Mouse (Mus musculus): ENCODE data around the gene Baiap2l1. TPM values are rescaled to one million over a fixed set of nuclear protein-coding genes. Genes with fewer than 3 reads are reported as not detected.
A peak's percentile ranks its signal among the peaks of the same experiment; 100 is the strongest.

The Baiap2l1 gene
- polyA plus RNA-seq, 1 experiment, result not detected

- Histone ChIP-seq H3K27ac (ENCODE audit: insufficient read depth, low read depth, low read length) (peak overlapping the region; percentile 95), H3K4me1 (ENCODE audit: control insufficient read depth, insufficient read depth, low read length) (peaks cover 15% of the 10 kb centered on the region), H3K4me3 (ENCODE audit: insufficient read depth, low read depth, low read length) (peak overlapping the region; percentile 98)
- 23% methylated on average over 18 of the region's 18 CpGs for WGBS
- TF ChIP-seq CTCF (IDR thresholded peaks at IDR 0.05; ENCODE audit: insufficient read depth, low read depth, low read length), result no peak
- no peak for TF ChIP-seq POLR2A (IDR thresholded peaks at IDR 0.05; ENCODE audit: insufficient read depth, low read depth, low read length)
These were observed 133.8 kb downstream of the Baiap2l1 start for GRCm38 (mm10) chr5:144223899-144224816.

GRCm38 (mm10) chr5:144223503-144223862 lies 134.4 kb downstream of the Baiap2l1 start, which contains the start of gene Tecpr1:
TSS of gene Tecpr1 (minus strand) at chr5:144223615.
- H3K27ac ChIP-seq (ENCODE audit: insufficient read depth, low read depth, low read length), result peak within 1 kb of the TSS; percentile 95
- WGBS, result under 1% methylated on average over 37 of the region's 37 CpGs
- peak; percentile 97 for TF ChIP-seq POLR2A (IDR thresholded peaks at IDR 0.05; ENCODE audit: insufficient read depth, low read depth, low read length)
- no peak for TF ChIP-seq CTCF (IDR thresholded peaks at IDR 0.05; ENCODE audit: insufficient read depth, low read depth, low read length)
- peaks cover 20% of the 10 kb centered on the region for H3K4me1 ChIP-seq (ENCODE audit: control insufficient read depth, insufficient read depth, low read length)
- peak within 1 kb of the TSS; percentile 98 for H3K4me3 ChIP-seq (ENCODE audit: insufficient read depth, low read depth, low read length)

DNA sequence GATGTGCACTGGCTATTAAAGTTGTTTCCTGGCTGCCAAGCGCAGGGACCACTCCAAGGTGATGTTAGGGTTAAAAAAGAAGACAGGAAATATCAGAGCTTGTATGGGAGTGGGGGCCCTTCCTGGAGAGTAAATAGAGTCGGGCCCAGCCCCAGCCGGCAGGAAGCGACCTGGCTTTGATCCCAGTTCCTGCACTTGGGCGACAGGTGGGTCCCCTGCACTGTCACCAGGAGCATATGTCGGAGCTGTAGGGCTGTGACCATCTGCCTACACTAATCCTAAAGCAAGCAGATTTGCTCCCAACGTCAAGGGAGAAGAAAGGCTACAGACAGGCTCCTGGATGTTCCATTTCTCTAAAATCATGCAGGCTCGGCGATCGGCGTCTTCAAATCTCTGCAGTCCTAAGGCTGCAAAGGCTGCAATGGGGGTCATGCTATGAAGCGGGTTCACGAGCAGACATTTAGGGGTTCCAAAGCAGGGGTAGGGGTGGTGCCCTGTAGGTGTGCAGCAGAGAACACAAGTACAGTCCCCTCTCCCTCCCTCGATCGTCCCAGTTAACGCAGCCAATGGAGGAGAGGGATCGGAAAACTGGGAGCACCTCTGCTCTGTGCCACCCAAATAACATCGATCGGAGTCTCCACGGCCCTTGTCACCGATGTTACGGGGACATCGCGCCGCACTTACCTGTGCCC lies 135.0 kb downstream of the Baiap2l1 start:
- Histone ChIP-seq H3K27ac (ENCODE audit: insufficient read depth, low read depth, low read length) (peak overlapping the region; percentile 10; the same call in 1 of the 2 replicates), H3K4me3 (ENCODE audit: insufficient read depth, low read depth, low read length) (peak overlapping the region; percentile 98), H3K4me1 (ENCODE audit: control insufficient read depth, insufficient read depth, low read length) (peaks cover 21% of the 10 kb centered on the region)
- TF ChIP-seq POLR2A (IDR thresholded peaks at IDR 0.05; ENCODE audit: insufficient read depth, low read depth, low read length) (no peak), CTCF (IDR thresholded peaks at IDR 0.05; ENCODE audit: insufficient read depth, low read depth, low read length) (no peak)
- 2% methylated on average over 25 of the region's 25 CpGs for WGBS

GRCm38 (mm10) chr5:144221305-144221704 lies 136.6 kb downstream of the Baiap2l1 start:
- no peak overlapping the region for H3K4me3 ChIP-seq (ENCODE audit: insufficient read depth, low read depth, low read length)
- no peak for TF ChIP-seq CTCF (IDR thresholded peaks at IDR 0.05; ENCODE audit: insufficient read depth, low read depth, low read length)
- TF ChIP-seq POLR2A (IDR thresholded peaks at IDR 0.05; ENCODE audit: insufficient read depth, low read depth, low read length), result no peak
- peaks cover 21% of the 10 kb centered on the region for H3K4me1 ChIP-seq (ENCODE audit: control insufficient read depth, insufficient read depth, low read length)
- no peak overlapping the region for H3K27ac ChIP-seq (ENCODE audit: insufficient read depth, low read depth, low read length)
- 54% methylated on average over 4 of the region's 4 CpGs for WGBS

DNA sequence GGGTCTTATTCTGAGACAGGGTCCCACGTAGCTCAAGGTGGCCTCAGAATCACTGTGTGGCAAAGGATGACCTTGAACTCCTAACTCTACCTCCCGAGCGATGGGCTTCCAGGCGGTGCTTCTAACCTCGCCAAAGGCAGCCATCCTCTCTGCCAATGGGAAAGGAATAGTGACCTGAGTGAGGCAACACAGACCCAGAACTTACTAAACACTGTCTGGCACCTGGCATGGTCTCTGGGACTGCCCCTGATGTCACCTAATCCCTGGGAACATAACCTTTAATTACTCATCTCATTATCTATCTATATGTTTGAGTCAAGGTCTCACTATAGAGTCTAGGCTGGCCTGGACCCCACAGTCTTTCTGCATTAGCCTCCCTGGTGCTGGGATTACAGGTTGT lies 138.0 kb downstream of the Baiap2l1 start:
- H3K4me1 ChIP-seq (ENCODE audit: control insufficient read depth, insufficient read depth, low read length), result peaks cover 21% of the 10 kb centered on the region
- TF ChIP-seq CTCF (IDR thresholded peaks at IDR 0.05; ENCODE audit: insufficient read depth, low read depth, low read length) (no peak), POLR2A (IDR thresholded peaks at IDR 0.05; ENCODE audit: insufficient read depth, low read depth, low read length) (no peak)
- no peak overlapping the region for H3K27ac ChIP-seq (ENCODE audit: insufficient read depth, low read depth, low read length)
- 88% methylated on average over 5 of the region's 5 CpGs for WGBS
- H3K4me3 ChIP-seq (ENCODE audit: insufficient read depth, low read depth, low read length), result no peak overlapping the region

- Histone ChIP-seq H3K4me3 (ENCODE audit: insufficient read depth, low read depth, low read length) (no peak overlapping the region), H3K27ac (ENCODE audit: insufficient read depth, low read depth, low read length) (0 out of 2 replicates have a peak overlapping the region, but pooled peaks have one; percentile 9), H3K4me1 (ENCODE audit: control insufficient read depth, insufficient read depth, low read length) (peaks cover 19% of the 10 kb centered on the region)
- 60% methylated on average over 12 of the region's 12 CpGs for WGBS
- TF ChIP-seq CTCF (IDR thresholded peaks at IDR 0.05; ENCODE audit: insufficient read depth, low read depth, low read length), result no peak
- no peak for TF ChIP-seq POLR2A (IDR thresholded peaks at IDR 0.05; ENCODE audit: insufficient read depth, low read depth, low read length)
These were observed 138.6 kb downstream of the Baiap2l1 start for GRCm38 (mm10) chr5:144219306-144219705.

DNA sequence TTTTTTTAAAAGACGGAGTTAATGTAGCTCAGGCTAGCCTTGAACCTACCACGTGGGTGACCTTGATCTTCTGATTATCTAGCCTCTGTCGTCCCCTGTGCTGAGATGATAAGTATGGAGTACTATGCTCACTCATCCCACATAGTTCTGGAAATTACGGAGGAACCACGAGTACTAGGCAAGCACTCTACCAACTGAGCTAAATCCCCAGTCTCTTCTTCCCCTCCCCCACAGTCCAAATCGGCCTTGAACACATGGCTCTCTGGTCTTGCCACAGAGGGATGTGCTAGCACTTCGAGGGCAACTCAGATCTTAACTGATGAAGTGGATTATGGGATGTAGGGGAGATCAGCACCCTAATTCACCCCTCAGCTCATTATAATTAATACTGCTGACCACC lies 139.9 kb downstream of the Baiap2l1 start:
- 80% methylated on average over 7 of the region's 7 CpGs for WGBS
- H3K4me3 ChIP-seq (ENCODE audit: insufficient read depth, low read depth, low read length), result no peak overlapping the region
- H3K27ac ChIP-seq (ENCODE audit: insufficient read depth, low read depth, low read length), result no peak overlapping the region
- TF ChIP-seq CTCF (IDR thresholded peaks at IDR 0.05; ENCODE audit: insufficient read depth, low read depth, low read length), result no peak
- H3K4me1 ChIP-seq (ENCODE audit: control insufficient read depth, insufficient read depth, low read length), result peaks cover 18% of the 10 kb centered on the region

DNA sequence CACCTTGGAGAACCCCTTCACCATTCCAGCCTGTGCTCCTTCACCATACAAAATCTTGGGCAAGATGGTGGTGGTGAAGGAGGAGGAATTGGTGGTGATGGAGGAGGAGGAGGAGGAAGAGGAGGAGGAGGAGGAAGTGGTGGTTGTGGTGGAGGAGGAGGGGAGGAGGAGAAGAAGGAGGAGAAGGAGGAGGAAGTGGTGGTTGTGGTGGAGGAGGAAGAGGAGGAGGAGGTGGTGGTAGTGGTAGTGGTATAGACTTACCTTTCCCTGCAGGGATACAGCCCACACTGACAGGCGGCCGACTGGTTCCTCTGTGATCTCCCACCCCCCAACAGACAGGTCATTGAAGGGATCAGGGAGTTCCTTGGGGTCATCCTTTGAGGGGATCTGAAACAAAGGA lies 141.9 kb downstream of the Baiap2l1 start:
- TF ChIP-seq POLR2A (IDR thresholded peaks at IDR 0.05; ENCODE audit: insufficient read depth, low read depth, low read length) (no peak), CTCF (IDR thresholded peaks at IDR 0.05; ENCODE audit: insufficient read depth, low read depth, low read length) (no peak)
- no peak overlapping the region for H3K4me3 ChIP-seq (ENCODE audit: insufficient read depth, low read depth, low read length)
- peaks cover 12% of the 10 kb centered on the region for H3K4me1 ChIP-seq (ENCODE audit: control insufficient read depth, insufficient read depth, low read length)
- WGBS, result 92% methylated on average over 2 of the region's 2 CpGs
- H3K27ac ChIP-seq (ENCODE audit: insufficient read depth, low read depth, low read length), result no peak overlapping the region

Other genes with a start within 250 kb of the Baiap2l1 start
- not detected in 2 replicates for gene Bhlha15, start 167.8 kb downstream of the Baiap2l1 start, polyA plus RNA-seq (2012; ENCODE audit: insufficient read depth, insufficient read length, low replicate concordance, missing spikeins)
- gene Tecpr1, start 134.5 kb downstream of the Baiap2l1 start, polyA plus RNA-seq (2012; ENCODE audit: insufficient read depth, insufficient read length, low replicate concordance, missing spikeins), result 771 TPM in 1 of 2 replicates, not detected in the other
- not detected in 2 replicates for gene Bri3, start 113.7 kb downstream of the Baiap2l1 start, polyA plus RNA-seq (2012; ENCODE audit: insufficient read depth, insufficient read length, low replicate concordance, missing spikeins)
- not detected in 2 replicates for gene Nptx2, start 187.8 kb upstream of the Baiap2l1 start, polyA plus RNA-seq (2012; ENCODE audit: insufficient read depth, insufficient read length, low replicate concordance, missing spikeins)

Data from olfactory bulb, adult 2 months (tissue).